Mouse (Mus musculus): ENCODE results near the gene Chkb. TPM values are rescaled to one million over a fixed set of nuclear protein-coding genes. Genes with fewer than 3 reads are reported as not detected.
"Not testable (repeated sequence)": the region's sequence is repeated elsewhere in the genome, so short reads cannot be mapped to it uniquely, and the experiment has no call there.

Chkb gene
- polyA plus RNA-seq, 2 experiments from 2014 or later = 54.6 to 66.7 TPM

GRCm38 (mm10) chr15:89452906-89453864, 23.5 kb upstream of the Chkb start:
- peak; percentile 43 for ATAC-seq

DNA sequence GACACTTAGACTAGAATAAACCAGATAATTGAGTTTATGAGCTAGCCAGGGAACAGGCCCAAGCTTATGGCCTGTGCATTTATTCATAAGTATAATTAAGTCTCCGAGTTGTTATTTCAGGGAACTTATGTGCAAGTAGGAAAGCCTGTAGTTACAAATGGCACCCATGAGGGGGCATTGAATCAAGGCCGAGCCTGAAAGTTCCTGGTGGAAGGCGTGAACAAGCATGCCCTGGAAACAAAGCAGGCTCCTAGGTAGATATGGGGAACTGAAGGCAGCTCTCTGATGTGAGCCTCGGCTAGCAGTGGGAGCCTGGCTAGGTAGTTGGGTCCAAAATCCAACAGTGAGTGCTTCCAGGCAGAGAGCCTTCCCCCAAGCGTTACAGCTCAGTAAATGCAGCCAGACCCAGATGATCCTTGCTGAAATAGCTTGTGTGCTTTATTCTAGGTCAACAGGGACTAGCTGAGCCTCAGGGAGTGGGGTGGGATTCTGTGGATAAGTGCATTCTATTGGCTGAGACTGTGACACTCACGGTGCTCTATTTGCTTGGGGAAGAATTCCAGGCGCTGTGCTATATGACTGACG, 12.9 kb upstream of the Chkb start:
- ATAC-seq = no peak

- no peak for ATAC-seq
Observed at GRCm38 (mm10) chr15:89435878-89436277, 6.2 kb upstream of the Chkb start.

GRCm38 (mm10) chr15:89434136-89434535, 4.4 kb upstream of the Chkb start:
- no peak for ATAC-seq

GRCm38 (mm10) chr15:89432946-89433345, 3.2 kb upstream of the Chkb start:
- ATAC-seq = no peak

- ATAC-seq = no peak
Observed at GRCm38 (mm10) chr15:89431806-89432205, 2.1 kb upstream of the Chkb start.

DNA sequence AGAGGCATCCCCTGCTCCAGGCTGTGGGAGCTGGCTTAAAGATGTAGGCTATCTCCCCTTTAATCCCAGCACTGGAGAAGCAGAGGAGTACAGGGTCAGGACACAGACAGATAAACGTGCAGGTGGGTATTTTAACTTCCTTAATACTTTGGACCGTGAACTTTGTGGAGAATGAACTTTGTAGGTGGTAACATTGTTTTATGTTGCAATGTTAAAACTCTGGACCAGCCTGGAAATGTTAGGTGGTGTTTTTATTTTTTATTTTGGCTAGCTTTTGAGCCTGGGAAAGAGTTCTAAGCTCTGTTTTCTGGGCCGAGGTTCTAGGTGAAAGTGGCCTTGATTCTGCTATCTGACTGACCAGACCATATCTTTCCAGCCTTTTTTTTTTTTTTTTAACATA, 1.6 kb upstream of the Chkb start:
- ATAC-seq = no peak

- not testable (repeated sequence) for ATAC-seq
Observed at GRCm38 (mm10) chr15:89430771-89431170, 1.1 kb upstream of the Chkb start.

DNA sequence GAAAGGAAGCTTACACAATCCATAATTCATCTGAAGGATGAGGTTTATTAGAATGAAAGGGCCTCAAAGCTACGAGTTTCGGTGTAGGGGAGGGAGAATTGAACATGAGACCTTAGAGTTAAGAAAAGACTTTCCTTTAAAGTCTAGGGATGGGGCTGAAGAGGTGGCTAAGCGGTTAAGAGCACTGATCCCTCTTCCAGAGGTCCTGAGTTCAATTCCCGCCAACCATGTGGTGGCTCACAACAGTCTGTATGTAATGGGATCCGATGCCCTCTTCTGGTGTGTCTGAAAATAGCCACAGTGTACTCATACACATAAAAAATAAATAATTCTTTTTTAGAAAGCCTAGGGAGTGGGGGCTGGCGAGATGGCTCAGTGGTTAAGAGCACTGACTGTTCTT, 633 bp upstream of the Chkb start:
- ATAC-seq = no peak

DNA sequence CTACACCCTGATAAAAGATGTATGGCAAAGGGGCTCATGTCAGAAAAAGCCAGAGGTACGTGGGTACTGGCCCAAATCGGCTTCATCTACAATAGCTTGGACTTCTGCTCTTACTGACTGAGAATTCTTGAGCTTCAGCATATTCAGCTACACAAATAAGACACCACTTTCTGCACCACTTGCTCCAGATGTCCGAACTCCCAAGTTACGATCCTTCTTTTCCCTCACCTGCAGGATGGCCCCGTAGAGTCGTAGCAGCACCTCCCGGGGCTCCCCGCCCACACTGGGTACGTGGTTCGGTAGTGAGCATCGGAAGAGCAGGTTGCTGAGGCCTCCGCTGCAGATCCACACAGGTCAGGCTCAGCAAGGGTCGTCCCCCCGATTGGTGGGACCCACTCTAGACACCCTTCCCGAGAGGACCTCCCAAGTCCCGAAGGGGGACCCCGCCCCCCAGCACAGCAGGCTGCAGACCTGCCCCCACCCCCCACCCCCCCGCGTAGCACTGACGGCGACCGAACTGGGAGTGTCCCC, 822 bp downstream of the Chkb start:
- no peak for ATAC-seq

DNA sequence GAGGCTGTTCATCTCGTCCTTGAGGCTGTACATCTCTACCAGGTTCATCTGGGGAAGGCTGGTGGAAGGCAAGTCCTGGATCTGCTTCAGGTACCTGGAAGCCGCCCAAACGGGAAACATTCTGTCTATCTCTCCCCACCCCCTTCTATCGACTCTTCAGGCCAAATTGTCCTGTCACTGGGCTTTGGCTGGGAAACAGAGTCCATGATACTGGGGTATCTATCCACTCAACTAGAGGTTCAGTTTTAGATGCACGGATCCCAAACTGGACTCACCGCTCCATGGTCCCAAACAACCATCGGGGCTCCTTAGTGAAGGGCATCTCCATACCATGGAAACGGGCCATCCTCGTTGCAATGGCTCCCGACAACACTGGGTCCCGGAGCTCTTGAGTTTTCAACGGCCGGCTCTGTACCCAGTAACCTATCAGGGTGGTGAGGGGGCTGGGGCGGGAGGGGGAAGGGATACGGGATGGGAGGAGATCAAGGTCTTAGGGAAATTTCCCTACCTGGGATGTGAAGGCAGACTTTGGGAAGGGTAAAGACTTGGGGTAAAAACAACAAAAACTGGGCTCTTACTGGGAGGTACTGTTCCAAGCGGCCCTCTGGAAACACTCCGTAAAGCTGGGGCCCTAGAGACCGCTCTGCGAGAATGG, 1.4 kb downstream of the Chkb start:
- ATAC-seq = no peak

- ATAC-seq = no peak
Observed at GRCm38 (mm10) chr15:89426716-89427115, 3.0 kb downstream of the Chkb start.

DNA sequence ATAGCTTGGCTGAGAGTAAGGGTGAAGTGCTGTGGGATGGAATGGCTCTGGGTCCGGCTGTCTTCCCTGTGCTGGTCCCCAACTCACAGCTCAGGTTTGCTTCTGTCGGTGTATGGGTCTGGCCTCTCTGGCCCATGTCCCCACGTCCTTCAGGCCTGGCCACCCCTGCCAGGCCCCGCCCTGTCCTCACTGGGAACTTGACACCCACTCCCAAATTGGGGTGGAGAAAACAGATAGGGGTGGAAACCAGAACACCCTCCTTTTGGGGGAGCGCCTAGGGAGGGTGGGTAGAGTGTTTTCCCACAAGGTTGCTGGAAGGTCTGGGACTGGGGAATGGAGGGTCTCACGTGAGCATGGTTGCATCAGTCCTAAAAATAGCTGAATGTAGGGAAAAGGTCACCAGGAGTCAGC, 4.0 kb downstream of the Chkb start, which contains the start of gene Cpt1b:
Gene Cpt1b (minus strand): TSS at position 153 of the 411 bp plus-strand sequence.
- no peak for ATAC-seq

DNA sequence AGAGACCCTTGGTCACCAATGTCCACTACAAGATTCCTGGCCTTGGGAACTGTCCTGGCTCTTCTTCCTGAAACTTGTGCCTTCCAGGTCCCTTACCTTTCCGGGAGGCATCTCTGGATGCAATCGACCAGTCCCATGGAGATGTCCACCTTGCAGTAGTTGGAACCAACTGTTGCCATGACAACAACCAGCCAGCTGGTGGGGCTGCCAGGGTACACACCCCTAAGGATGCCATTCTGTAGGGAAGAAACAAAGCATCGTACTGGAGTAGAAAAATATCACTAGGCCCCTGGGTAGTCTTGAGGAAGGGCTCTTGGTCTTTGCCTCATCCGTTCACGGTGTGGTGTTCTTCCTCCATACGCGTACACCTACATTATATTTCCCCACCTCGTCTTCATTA, 5.1 kb downstream of the Chkb start:
- ATAC-seq = no peak

GRCm38 (mm10) chr15:89421938-89422337, 7.8 kb downstream of the Chkb start:
- no peak for ATAC-seq

DNA sequence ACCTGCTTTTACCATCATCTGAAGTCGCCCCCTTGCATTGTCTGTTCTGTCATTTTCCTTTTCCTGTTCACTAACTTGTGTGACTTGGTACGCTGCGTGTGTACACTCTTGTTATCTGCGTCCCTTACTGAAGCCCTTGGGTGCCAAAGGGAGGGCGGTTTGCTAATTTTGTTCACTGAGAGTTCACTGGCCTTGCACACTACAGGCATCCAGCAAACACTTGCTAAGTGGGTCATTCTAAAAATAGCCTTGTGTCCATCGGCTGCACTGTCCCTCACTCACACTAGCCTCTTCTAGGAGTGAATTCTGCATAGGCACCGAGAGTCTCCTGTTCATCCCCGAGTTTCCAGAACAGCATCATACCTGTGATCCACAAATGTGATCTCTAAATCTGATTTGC, 14.4 kb downstream of the Chkb start:
- no peak for ATAC-seq

GRCm38 (mm10) chr15:89410118-89410517, 19.6 kb downstream of the Chkb start, which contains the start of gene Syce3:
TSS of gene Syce3 (minus strand) at chr15:89410503.
- ATAC-seq = no peak

DNA sequence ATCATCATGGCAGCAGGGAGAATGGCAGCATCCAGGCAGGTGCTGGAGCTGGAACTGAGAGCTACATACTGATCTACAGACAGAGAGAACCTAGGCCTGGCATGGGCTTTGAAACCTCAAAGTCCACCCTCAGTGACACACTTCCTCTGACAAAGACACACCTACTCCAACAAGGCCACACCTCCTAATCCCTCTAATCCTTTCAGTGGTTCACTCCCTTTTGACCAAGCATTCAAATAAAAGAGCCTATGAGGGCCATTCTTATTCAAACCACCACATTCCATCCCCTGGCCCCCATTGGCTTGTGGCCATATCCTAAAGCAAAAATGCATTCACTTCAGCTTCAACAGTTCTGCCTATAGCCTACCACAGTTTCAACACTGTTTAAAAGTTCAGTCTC, 23.0 kb downstream of the Chkb start:
- no peak for ATAC-seq

- ATAC-seq = no peak
Observed at GRCm38 (mm10) chr15:89404831-89405623, 24.7 kb downstream of the Chkb start.

DNA sequence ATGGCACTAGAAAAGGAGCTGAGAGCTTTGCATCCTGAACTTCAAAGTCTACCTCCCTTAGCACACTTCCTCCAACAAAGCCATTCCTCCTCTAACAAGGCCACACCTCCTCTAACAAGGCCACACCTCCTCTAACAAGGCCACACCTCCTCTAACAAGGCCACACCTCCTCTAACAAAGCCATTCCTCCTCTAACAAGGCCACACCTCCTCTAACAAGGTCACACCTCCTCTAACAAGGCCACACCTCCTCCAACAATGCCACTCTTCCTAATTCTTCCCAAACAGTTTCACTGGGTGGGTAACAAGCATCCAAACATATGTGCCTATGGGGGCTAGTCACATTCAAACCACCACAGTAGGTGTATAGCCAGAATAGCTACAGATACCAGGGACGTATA, 27.2 kb downstream of the Chkb start:
- no peak for ATAC-seq

DNA sequence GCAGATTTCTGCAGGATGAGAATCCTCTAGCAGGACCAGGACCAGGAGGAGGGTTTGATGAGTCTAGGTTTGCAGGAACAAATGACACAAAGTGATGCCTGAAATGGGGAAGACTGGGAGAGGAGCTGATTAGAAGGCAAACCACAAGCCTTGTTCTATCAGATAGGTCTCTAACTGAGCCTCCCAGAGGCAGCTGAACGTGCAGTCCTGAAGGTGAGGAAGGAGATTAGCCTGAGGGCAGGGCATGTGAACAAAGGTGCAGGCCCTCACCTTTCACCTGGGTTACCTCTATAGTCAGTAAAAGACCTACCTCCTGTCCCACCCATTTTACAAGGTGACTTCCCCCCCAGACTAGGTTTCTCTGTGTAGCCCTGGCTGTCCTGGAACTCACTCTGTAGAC, 30.0 kb downstream of the Chkb start:
- ATAC-seq = no peak

- ATAC-seq = no peak
Observed at GRCm38 (mm10) chr15:89398146-89398545, 31.6 kb downstream of the Chkb start.
